Mouse (Mus musculus) lung, embryonic 15.5 days (tissue): ENCODE data around the gene Lamtor1. TPM values are rescaled to one million over a fixed set of nuclear protein-coding genes. Genes with fewer than 3 reads are reported as not detected.
"Not testable (repeated sequence)": the region's sequence is repeated elsewhere in the genome, so short reads cannot be mapped to it uniquely, and the experiment has no call there.

Experiments
- ATAC-seq: fragments of 200-750 bp; cut with Nextera tagmentation; 2 replicates; pipeline ENCODE4 v1.8.0; 2017; ENCODE audit warnings: moderate number of reproducible peaks, borderline replicate concordance; ENCODE audit not compliant: low FRiP score, low TSS enrichment; ENCODE audit errors: extremely low read depth
- H3K27ac ChIP-seq: fragments of 300-500 bp; sonication (generic); 2 replicates; pipeline ENCODE4 v1.5.1; 2015; ENCODE audit warnings: moderate library complexity, mild to moderate bottlenecking, inconsistent platforms
- H3K27me3 ChIP-seq: fragments of 300-500 bp; sonication (generic); 2 replicates; pipeline ENCODE4 v1.6.1; 2015; ENCODE audit warnings: inconsistent platforms
- H3K36me3 ChIP-seq: fragments of 300-500 bp; sonication (generic); 2 replicates; pipeline ENCODE4 v1.6.1; 2015; ENCODE audit warnings: inconsistent platforms
- H3K4me1 ChIP-seq: fragments of 300-500 bp; sonication (generic); 2 replicates; pipeline ENCODE4 v1.6.1; 2015; ENCODE audit warnings: inconsistent platforms
- H3K4me2 ChIP-seq: fragments of 300-500 bp; sonication (generic); 2 replicates; pipeline ENCODE4 v1.6.1; 2015; ENCODE audit warnings: inconsistent platforms, mild to moderate bottlenecking, moderate library complexity
- H3K4me3 ChIP-seq: fragments of 300-500 bp; sonication (generic); 2 replicates; pipeline ENCODE4 v1.5.1; 2015; ENCODE audit warnings: mild to moderate bottlenecking, inconsistent platforms
- H3K9ac ChIP-seq: fragments of 300-500 bp; sonication (generic); 2 replicates; pipeline ENCODE4 v1.6.1; 2015; ENCODE audit warnings: inconsistent platforms
- H3K9me3 ChIP-seq: fragments of 300-500 bp; sonication (generic); 2 replicates; pipeline ENCODE4 v1.6.1; 2016; ENCODE audit warnings: inconsistent platforms
- WGBS: fragments of 180-500 bp; shearing (Covaris S2); methylation state at CpG from one replicate; pipeline ENCODE4 v1.1.7; 2015; 5-methylcytosine and 5-hydroxymethylcytosine counted together
- polyA plus RNA-seq: library from polyadenylated mRNA; unstranded; fragments of >200 nt; fragmentation: Nextera tagmentation; extraction: Ambion mirVana; gene quantifications from 2 replicates; pipeline ENCODE4 v1.2.1, GENCODE M21; 2015

Lamtor1 gene
- polyA plus RNA-seq, 1 experiment from 2014 or later = 165 TPM

- H3K36me3 ChIP-seq = peaks cover 4% of the 10 kb centered on the region; the same call in 1 of the 2 replicates
- H3K27ac ChIP-seq = no peak overlapping the region
- no peaks in the 10 kb centered on the region for H3K27me3 ChIP-seq
- no peak overlapping the region for H3K9ac ChIP-seq
- no peak for ATAC-seq
- H3K9me3 ChIP-seq = no peaks in the 10 kb centered on the region
- no peak overlapping the region for H3K4me2 ChIP-seq
- peaks cover 18% of the 10 kb centered on the region for H3K4me1 ChIP-seq
- H3K4me3 ChIP-seq = no peak overlapping the region
These were observed 2.9 kb upstream of the Lamtor1 start for GRCm38 (mm10) chr7:101902846-101903245.

DNA sequence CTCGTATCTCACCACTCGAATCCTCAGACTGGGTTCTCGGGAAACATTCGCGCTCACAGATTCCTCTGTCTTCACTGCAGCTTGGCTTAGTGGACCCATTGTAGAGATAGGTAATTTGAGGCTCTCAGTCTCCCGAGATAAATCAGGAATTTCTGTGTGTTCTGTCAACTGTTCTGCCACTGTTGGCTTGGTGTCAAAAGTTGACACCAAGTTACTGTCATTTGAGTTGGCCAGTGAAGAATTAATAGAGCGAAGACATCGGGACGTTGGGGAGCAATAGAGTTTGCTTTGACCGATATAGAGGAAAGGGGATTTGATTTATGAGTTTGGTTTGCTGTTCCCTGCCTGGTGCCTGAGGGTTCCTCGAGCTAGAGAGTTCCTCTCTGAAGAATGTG is 580 bp downstream of the Lamtor1 start, which contains the start of gene Tomt:
TSS of gene Tomt (minus strand) at position 73 of the 395 bp plus-strand sequence.
- Histone ChIP-seq H3K9me3 (no peaks in the 10 kb centered on the region), H3K9ac (peak within 1 kb of the TSS; percentile 96), H3K27me3 (no peaks in the 10 kb centered on the region), H3K4me3 (peak within 1 kb of the TSS; percentile 86), H3K4me1 (peaks cover 24% of the 10 kb centered on the region), H3K36me3 (peaks cover 17% of the 10 kb centered on the region), H3K27ac (peak within 1 kb of the TSS; percentile 98), H3K4me2 (peak within 1 kb of the TSS; percentile 86)
- 8% methylated on average over 11 of the region's 11 CpGs for WGBS
- ATAC-seq = no peak

DNA sequence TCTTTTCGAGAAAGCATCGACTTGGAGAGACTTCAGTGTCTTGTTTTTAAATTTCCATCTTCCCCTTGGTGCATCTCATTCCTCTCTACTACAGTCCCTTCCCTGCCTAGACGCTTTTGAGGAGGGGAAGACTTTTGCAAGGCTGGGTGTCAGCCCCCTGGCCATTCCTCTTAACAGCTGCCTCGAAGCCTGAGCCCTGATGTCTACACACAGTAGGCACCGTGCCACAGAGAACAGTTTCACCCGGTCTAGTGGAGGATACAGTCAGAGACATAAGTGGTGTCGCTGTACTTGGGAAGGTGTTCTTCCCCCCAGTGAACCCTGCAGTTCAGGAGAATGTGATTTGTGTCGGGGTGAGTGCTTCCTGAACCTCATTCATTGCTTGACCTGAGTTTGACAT is 992 bp downstream of the Lamtor1 start:
- Histone ChIP-seq H3K4me1 (peaks cover 24% of the 10 kb centered on the region), H3K27me3 (no peaks in the 10 kb centered on the region), H3K9ac (peak overlapping the region; percentile 96), H3K36me3 (peaks cover 21% of the 10 kb centered on the region), H3K4me3 (peak overlapping the region; percentile 86), H3K9me3 (no peaks in the 10 kb centered on the region), H3K4me2 (peak overlapping the region; percentile 64), H3K27ac (peak overlapping the region; percentile 98)
- WGBS = 58% methylated on average over 8 of the region's 8 CpGs
- no peak for ATAC-seq

DNA sequence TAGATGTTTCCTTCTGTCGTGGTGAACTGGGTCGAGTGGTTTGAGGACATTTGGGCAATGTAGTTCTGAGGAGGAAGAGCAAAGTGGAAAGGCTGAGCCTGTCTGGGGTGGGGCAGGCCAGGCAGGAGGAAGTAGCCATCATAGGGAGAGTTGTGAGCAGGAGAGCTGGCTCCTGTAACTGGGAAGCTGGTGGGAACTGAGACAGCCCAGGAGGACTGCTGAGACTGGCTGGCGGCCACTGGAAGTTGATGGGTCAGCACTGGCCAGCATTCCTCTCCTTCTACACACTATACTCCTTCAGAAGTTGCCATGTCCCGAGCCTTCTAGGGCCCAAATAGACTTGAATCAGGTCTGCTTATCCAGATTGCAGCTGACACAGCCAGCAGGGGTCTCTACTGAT is 2.7 kb downstream of the Lamtor1 start:
- Histone ChIP-seq H3K36me3 (peaks cover 38% of the 10 kb centered on the region), H3K9ac (peak overlapping the region; percentile 8; the same call in 1 of the 2 replicates), H3K27ac (no peak overlapping the region), H3K9me3 (no peaks in the 10 kb centered on the region), H3K27me3 (no peaks in the 10 kb centered on the region), H3K4me1 (peaks cover 24% of the 10 kb centered on the region), H3K4me3 (no peak overlapping the region), H3K4me2 (no peak overlapping the region)
- no peak for ATAC-seq
- 72% methylated on average over 4 of the region's 4 CpGs for WGBS

GRCm38 (mm10) chr7:101910138-101910537 is 4.4 kb downstream of the Lamtor1 start:
- Histone ChIP-seq H3K9ac (no peak overlapping the region), H3K4me3 (no peak overlapping the region), H3K36me3 (peaks cover 48% of the 10 kb centered on the region), H3K4me1 (peaks cover 22% of the 10 kb centered on the region), H3K9me3 (no peaks in the 10 kb centered on the region), H3K27me3 (no peaks in the 10 kb centered on the region), H3K27ac (no peak overlapping the region), H3K4me2 (no peak overlapping the region)
- 84% methylated on average over 4 of the region's 4 CpGs for WGBS
- ATAC-seq = no peak

DNA sequence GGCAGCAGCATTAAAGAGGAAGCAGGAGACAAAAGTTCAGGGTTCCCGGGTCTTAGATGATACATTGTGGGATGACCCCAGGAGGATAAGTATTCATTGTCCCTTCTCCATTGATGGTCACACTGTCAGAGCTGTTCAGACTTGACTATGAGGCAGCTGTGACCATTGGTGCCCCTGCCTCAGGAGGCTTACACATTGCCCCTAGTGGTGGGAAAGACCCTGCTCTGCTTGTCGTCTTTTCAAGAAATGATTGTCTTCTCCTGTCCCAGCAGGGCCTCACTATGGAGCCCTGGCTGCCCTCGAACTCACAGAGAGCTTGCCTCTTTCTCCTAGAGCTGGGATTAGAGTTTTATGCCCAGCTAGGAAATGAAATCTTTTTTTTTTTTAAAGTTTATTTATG is 6.3 kb downstream of the Lamtor1 start:
- Histone ChIP-seq H3K4me3 (no peak overlapping the region), H3K36me3 (peaks cover 48% of the 10 kb centered on the region), H3K4me1 (peaks cover 12% of the 10 kb centered on the region), H3K9me3 (no peaks in the 10 kb centered on the region), H3K9ac (no peak overlapping the region), H3K27ac (no peak overlapping the region), H3K4me2 (no peak overlapping the region), H3K27me3 (no peaks in the 10 kb centered on the region)
- ATAC-seq = no peak
- WGBS = 61% methylated on average over 3 of the region's 3 CpGs

DNA sequence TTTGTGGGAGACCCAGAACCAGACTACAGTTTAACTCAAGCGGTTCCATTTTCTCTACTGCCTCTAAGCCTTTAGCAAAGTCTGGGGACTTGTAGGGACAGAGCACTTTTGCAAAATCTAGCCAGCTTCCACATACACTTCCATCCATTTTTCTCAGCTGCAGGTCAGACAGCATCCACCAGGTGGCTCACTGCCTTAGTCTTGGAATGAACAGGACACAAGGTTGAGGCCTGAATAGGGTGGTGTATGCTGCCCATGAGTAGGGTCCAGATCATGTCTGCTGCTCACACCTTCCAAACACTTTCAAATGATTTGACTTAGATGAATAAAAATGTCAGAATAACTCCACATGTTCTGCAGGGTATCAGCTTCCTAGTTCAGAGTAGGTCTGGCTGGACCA is 12.4 kb downstream of the Lamtor1 start:
- Histone ChIP-seq H3K4me1 (no peaks in the 10 kb centered on the region), H3K27me3 (no peaks in the 10 kb centered on the region), H3K36me3 (peaks cover 13% of the 10 kb centered on the region), H3K4me3 (no peak overlapping the region), H3K9me3 (no peaks in the 10 kb centered on the region), H3K27ac (no peak overlapping the region), H3K4me2 (no peak overlapping the region), H3K9ac (no peak overlapping the region)
- 13% methylated on average over 1 of the region's 1 CpGs for WGBS
- ATAC-seq = peak; percentile 67; the same call in 1 of the 2 replicates

DNA sequence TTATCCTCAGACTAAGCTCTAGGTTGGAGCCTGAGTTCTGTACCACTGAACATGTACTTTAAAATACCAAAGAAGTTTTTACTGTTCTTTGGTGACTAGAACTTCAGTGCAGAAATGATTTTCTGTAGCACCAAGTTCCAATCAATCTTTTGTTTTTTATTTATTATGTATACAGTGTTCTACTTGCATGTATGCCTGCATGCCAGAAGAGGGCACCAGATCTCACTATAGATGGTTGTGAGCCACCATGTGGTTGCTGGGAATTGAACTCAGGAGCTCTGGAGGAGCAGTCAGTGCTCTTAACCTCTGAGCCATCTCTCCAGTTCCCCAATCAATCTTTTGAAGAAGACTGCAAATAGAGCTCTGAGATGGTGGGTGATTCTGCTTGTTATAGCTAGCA is 20.2 kb downstream of the Lamtor1 start:
- not testable (repeated sequence) for H3K4me3 ChIP-seq, ATAC-seq, H3K27me3 ChIP-seq, H3K27ac ChIP-seq, H3K36me3 ChIP-seq, H3K4me2 ChIP-seq, H3K9ac ChIP-seq, H3K4me1 ChIP-seq, H3K9me3 ChIP-seq

GRCm38 (mm10) chr7:101928093-101928492 is 22.4 kb downstream of the Lamtor1 start:
- Histone ChIP-seq H3K4me1 (peaks cover 9% of the 10 kb centered on the region), H3K27me3 (no peaks in the 10 kb centered on the region), H3K4me3 (no peak overlapping the region), H3K9ac (no peak overlapping the region), H3K4me2 (no peak overlapping the region), H3K36me3 (no peaks in the 10 kb centered on the region), H3K27ac (no peak overlapping the region), H3K9me3 (no peaks in the 10 kb centered on the region)
- 69% methylated on average over 3 of the region's 3 CpGs for WGBS
- no peak for ATAC-seq

- 0 out of 2 replicates have a peak overlapping the region, but pooled peaks have one; percentile 23 for H3K27ac ChIP-seq
- H3K4me2 ChIP-seq = peak overlapping the region; percentile 72
- H3K4me3 ChIP-seq = peak overlapping the region; percentile 58
- H3K4me1 ChIP-seq = peaks cover 18% of the 10 kb centered on the region
- H3K9ac ChIP-seq = peak overlapping the region; percentile 67; the same call in 1 of the 2 replicates
- H3K9me3 ChIP-seq = no peaks in the 10 kb centered on the region
- 64% methylated on average over 1 of the region's 1 CpGs for WGBS
- H3K27me3 ChIP-seq = no peaks in the 10 kb centered on the region
- no peak for ATAC-seq
- no peaks in the 10 kb centered on the region for H3K36me3 ChIP-seq
These were observed 26.8 kb downstream of the Lamtor1 start for GRCm38 (mm10) chr7:101932551-101932950.

GRCm38 (mm10) chr7:101933300-101933699 is 27.6 kb downstream of the Lamtor1 start:
- ATAC-seq = peak; percentile 41; the same call in 1 of the 2 replicates
- Histone ChIP-seq H3K9me3 (no peaks in the 10 kb centered on the region), H3K4me3 (peak overlapping the region; percentile 58), H3K4me2 (peak overlapping the region; percentile 72), H3K27me3 (no peaks in the 10 kb centered on the region), H3K27ac (peak overlapping the region; percentile 79), H3K4me1 (peaks cover 18% of the 10 kb centered on the region), H3K9ac (peak overlapping the region; percentile 67), H3K36me3 (no peaks in the 10 kb centered on the region)
- 3% methylated on average over 15 of the region's 15 CpGs for WGBS

DNA sequence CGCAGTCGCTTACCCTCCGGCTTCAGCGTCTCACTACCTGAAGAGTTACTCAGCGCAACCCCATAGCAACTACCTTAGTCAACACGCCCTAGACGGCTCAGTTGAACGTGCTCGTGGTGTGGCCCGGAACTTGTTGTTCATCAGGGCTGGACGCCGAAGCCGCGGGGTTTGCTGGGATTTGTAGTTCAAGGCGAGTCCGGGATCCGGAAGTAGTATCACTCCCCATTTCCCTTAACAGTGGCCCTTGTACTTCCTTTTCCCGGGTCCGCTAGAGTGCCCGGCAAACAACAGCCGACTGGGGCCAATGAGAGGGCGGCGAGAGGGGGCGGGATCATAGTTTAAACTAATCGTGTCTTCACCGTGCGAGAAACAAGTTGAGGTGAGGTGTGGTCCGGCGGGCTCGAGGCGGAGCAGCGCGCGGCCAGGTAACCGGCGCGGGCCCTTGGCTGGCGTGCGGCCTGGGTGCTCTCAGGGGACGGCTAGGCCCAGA is 28.1 kb downstream of the Lamtor1 start, which contains the start of the genes Lrrc51 and Numa1:
TSS of gene Lrrc51 (minus strand) at position 145 of the 490 bp plus-strand sequence.
TSS of gene Numa1 (plus strand) at position 361 of the 490 bp plus-strand sequence.
- Histone ChIP-seq H3K4me3 (peak within 1 kb of the TSS; percentile 58), H3K27ac (peak within 1 kb of the TSS; percentile 79), H3K9ac (peak within 1 kb of the TSS; percentile 67), H3K9me3 (no peaks in the 10 kb centered on the region), H3K4me2 (peak within 1 kb of the TSS; percentile 72), H3K36me3 (no peaks in the 10 kb centered on the region), H3K4me1 (peaks cover 18% of the 10 kb centered on the region), H3K27me3 (no peaks in the 10 kb centered on the region)
- 0% methylated on average over 40 of the region's 40 CpGs for WGBS
- peak; percentile 97 for ATAC-seq
